Mouse (Mus musculus) neural tube, embryonic 15.5 days (tissue): Measurements from ENCODE around the gene Acot7. TPM values are rescaled to one million over a fixed set of nuclear protein-coding genes. Genes with fewer than 3 reads are reported as not detected.

Source experiments
- ATAC-seq: fragments of 200-750 bp; cut with Nextera tagmentation; 2 replicates; pipeline ENCODE4 v1.8.0; 2017; ENCODE audit warnings: mild to moderate bottlenecking, moderate TSS enrichment, moderate library complexity; ENCODE audit not compliant: low FRiP score
- H3K27ac ChIP-seq: fragments of 300-500 bp; sonication (generic); replicated peaks from 2 replicates; pipeline ENCODE4 v1.5.1; 2015; ENCODE audit warnings: mild to moderate bottlenecking, inconsistent platforms
- H3K27me3 ChIP-seq: fragments of 300-500 bp; sonication (generic); replicated peaks from 2 replicates; pipeline ENCODE4 v1.6.1; 2015; ENCODE audit warnings: inconsistent platforms
- H3K36me3 ChIP-seq: fragments of 300-500 bp; sonication (generic); 2 replicates; pipeline ENCODE4 v1.6.1; 2015; ENCODE audit warnings: inconsistent platforms
- H3K4me1 ChIP-seq: fragments of 300-500 bp; sonication (generic); 2 replicates; pipeline ENCODE4 v1.6.1; 2015; ENCODE audit warnings: inconsistent platforms
- H3K4me2 ChIP-seq: fragments of 300-500 bp; sonication (generic); 2 replicates; pipeline ENCODE4 v1.6.1; 2015; ENCODE audit warnings: inconsistent platforms, mild to moderate bottlenecking, moderate library complexity
- H3K4me3 ChIP-seq: fragments of 300-500 bp; sonication (generic); replicated peaks from 2 replicates; pipeline ENCODE4 v1.5.1; 2015; ENCODE audit warnings: mild to moderate bottlenecking, inconsistent platforms
- H3K9ac ChIP-seq: fragments of 300-500 bp; sonication (generic); replicated peaks from 2 replicates; pipeline ENCODE4 v1.6.1; 2015; ENCODE audit warnings: mild to moderate bottlenecking, inconsistent platforms
- H3K9me3 ChIP-seq: fragments of 300-500 bp; sonication (generic); replicated peaks from 2 replicates; pipeline ENCODE4 v1.6.1; 2016; ENCODE audit warnings: inconsistent platforms
- WGBS: fragments of 180-500 bp; shearing (Covaris S2); methylation state at CpG from one replicate; pipeline ENCODE4 v1.1.7; 2015; ENCODE audit warnings: mixed read lengths; 5-methylcytosine and 5-hydroxymethylcytosine counted together
- polyA plus RNA-seq: library from polyadenylated mRNA; unstranded; fragments of >200 nt; fragmentation: Nextera tagmentation; extraction: Ambion mirVana; gene quantifications from 2 replicates; pipeline ENCODE4 v1.2.1, GENCODE M21; 2015

Gene Acot7
- 402 and 456 TPM in 2 replicates for polyA plus RNA-seq

GRCm38 (mm10) chr4:152177537-152178343, at the start of gene Acot7:
TSS of gene Acot7 (plus strand) at chr4:152178134.
- peak within 1 kb of the TSS; percentile 82 for H3K9ac ChIP-seq
- ATAC-seq: peak; percentile 96
- peaks cover 12% of the 10 kb centered on the region for H3K27me3 ChIP-seq
- H3K4me3 ChIP-seq: peak within 1 kb of the TSS; percentile 79
- H3K4me2 ChIP-seq: peak within 1 kb of the TSS; percentile 91
- peaks cover 34% of the 10 kb centered on the region for H3K4me1 ChIP-seq
- under 1% methylated on average over 82 of the region's 108 CpGs for WGBS
- peaks cover 7% of the 10 kb centered on the region; the same call in 1 of the 2 replicates for H3K36me3 ChIP-seq
- H3K9me3 ChIP-seq: no peaks in the 10 kb centered on the region
- H3K27ac ChIP-seq: peak within 1 kb of the TSS; percentile 93

GRCm38 (mm10) chr4:152128784-152129183, 49.1 kb upstream of the Acot7 start:
- Histone ChIP-seq H3K4me1 (peaks cover 42% of the 10 kb centered on the region), H3K4me3 (no peak overlapping the region), H3K9ac (no peak overlapping the region), H3K27me3 (peaks cover 99% of the 10 kb centered on the region), H3K4me2 (no peak overlapping the region), H3K36me3 (no peaks in the 10 kb centered on the region), H3K9me3 (no peaks in the 10 kb centered on the region), H3K27ac (no peak overlapping the region)
- WGBS: 55% methylated on average over 5 of the region's 5 CpGs
- no peak for ATAC-seq

GRCm38 (mm10) chr4:152129395-152129930, 48.5 kb upstream of the Acot7 start:
- Histone ChIP-seq H3K27ac (no peak overlapping the region), H3K9me3 (no peaks in the 10 kb centered on the region), H3K4me2 (no peak overlapping the region), H3K9ac (no peak overlapping the region), H3K4me1 (peaks cover 42% of the 10 kb centered on the region), H3K27me3 (peaks cover 99% of the 10 kb centered on the region), H3K4me3 (no peak overlapping the region), H3K36me3 (no peaks in the 10 kb centered on the region)
- WGBS: 24% methylated on average over 13 of the region's 13 CpGs
- no peak for ATAC-seq

- Histone ChIP-seq H3K27me3 (peaks cover 94% of the 10 kb centered on the region), H3K27ac (peak overlapping the region; percentile 13; the same call in 1 of the 2 replicates), H3K9me3 (no peaks in the 10 kb centered on the region), H3K4me1 (peaks cover 30% of the 10 kb centered on the region), H3K4me3 (peak overlapping the region; percentile 36), H3K9ac (peak overlapping the region; percentile 23), H3K4me2 (peak overlapping the region; percentile 61), H3K36me3 (no peaks in the 10 kb centered on the region)
- peak; percentile 58 for ATAC-seq
- under 1% methylated on average over 67 of the region's 85 CpGs for WGBS
Measured at GRCm38 (mm10) chr4:152130771-152131653, 46.9 kb upstream of the Acot7 start.

GRCm38 (mm10) chr4:152131809-152132771, 45.8 kb upstream of the Acot7 start:
- H3K4me3 ChIP-seq: peak overlapping the region; percentile 36
- H3K27me3 ChIP-seq: peaks cover 86% of the 10 kb centered on the region
- no peaks in the 10 kb centered on the region for H3K9me3 ChIP-seq
- WGBS: 5% methylated on average over 50 of the region's 50 CpGs
- H3K36me3 ChIP-seq: no peaks in the 10 kb centered on the region
- H3K9ac ChIP-seq: no peak overlapping the region
- peak overlapping the region; percentile 61 for H3K4me2 ChIP-seq
- no peak for ATAC-seq
- H3K4me1 ChIP-seq: peaks cover 21% of the 10 kb centered on the region
- H3K27ac ChIP-seq: no peak overlapping the region

- WGBS: 28% methylated on average over 10 of the region's 10 CpGs
- H3K36me3 ChIP-seq: no peaks in the 10 kb centered on the region
Measured at GRCm38 (mm10) chr4:152132772-152133169, 45.2 kb upstream of the Acot7 start.

GRCm38 (mm10) chr4:152133213-152133612, 44.7 kb upstream of the Acot7 start:
- Histone ChIP-seq H3K4me1 (peaks cover 22% of the 10 kb centered on the region), H3K4me2 (no peak overlapping the region), H3K9me3 (no peaks in the 10 kb centered on the region), H3K36me3 (no peaks in the 10 kb centered on the region), H3K27ac (no peak overlapping the region), H3K4me3 (no peak overlapping the region), H3K27me3 (peaks cover 81% of the 10 kb centered on the region), H3K9ac (no peak overlapping the region)
- 44% methylated on average over 5 of the region's 5 CpGs for WGBS
- ATAC-seq: no peak

More at GRCm38 (mm10) chr4:152132772-152133169, 45.2 kb upstream of the Acot7 start:
- H3K4me2 ChIP-seq: no peak overlapping the region
- H3K4me3 ChIP-seq: no peak overlapping the region
- H3K27ac ChIP-seq: no peak overlapping the region
- no peak for ATAC-seq
- H3K27me3 ChIP-seq: peaks cover 83% of the 10 kb centered on the region
- H3K4me1 ChIP-seq: peaks cover 21% of the 10 kb centered on the region
- no peak overlapping the region for H3K9ac ChIP-seq
- H3K9me3 ChIP-seq: no peaks in the 10 kb centered on the region

GRCm38 (mm10) chr4:152134507-152134906, 43.4 kb upstream of the Acot7 start:
- Histone ChIP-seq H3K9me3 (no peaks in the 10 kb centered on the region), H3K27me3 (peaks cover 78% of the 10 kb centered on the region), H3K9ac (no peak overlapping the region), H3K4me3 (no peak overlapping the region), H3K4me2 (no peak overlapping the region), H3K36me3 (no peaks in the 10 kb centered on the region), H3K4me1 (peaks cover 30% of the 10 kb centered on the region), H3K27ac (no peak overlapping the region)
- ATAC-seq: no peak

- no peak overlapping the region for H3K4me3 ChIP-seq
- ATAC-seq: no peak
- no peaks in the 10 kb centered on the region for H3K9me3 ChIP-seq
- peaks cover 30% of the 10 kb centered on the region for H3K4me1 ChIP-seq
- H3K9ac ChIP-seq: no peak overlapping the region
- no peak overlapping the region for H3K4me2 ChIP-seq
- 87% methylated on average over 12 of the region's 12 CpGs for WGBS
- H3K27ac ChIP-seq: no peak overlapping the region
- H3K36me3 ChIP-seq: no peaks in the 10 kb centered on the region
- H3K27me3 ChIP-seq: peaks cover 75% of the 10 kb centered on the region
Measured at GRCm38 (mm10) chr4:152135363-152135762, 42.6 kb upstream of the Acot7 start.

GRCm38 (mm10) chr4:152136112-152136875, 41.6 kb upstream of the Acot7 start:
- Histone ChIP-seq H3K9me3 (no peaks in the 10 kb centered on the region), H3K9ac (no peak overlapping the region), H3K4me1 (peaks cover 20% of the 10 kb centered on the region), H3K36me3 (no peaks in the 10 kb centered on the region), H3K4me2 (no peak overlapping the region), H3K27ac (no peak overlapping the region), H3K4me3 (no peak overlapping the region), H3K27me3 (peaks cover 71% of the 10 kb centered on the region)
- no peak for ATAC-seq
- 25% methylated on average over 6 of the region's 6 CpGs for WGBS
